Mouse (Mus musculus): ENCODE data around the gene Thegl.
"Not testable (repeated sequence)": the region's sequence is repeated elsewhere in the genome, so short reads cannot be mapped to it uniquely, and the experiment has no call there.

The Thegl gene

GRCm38 (mm10) chr5:77094510-77095491, 79.0 kb downstream of the Thegl start:
- DNase-seq (ENCODE audit: low spot score in 2 of 2): peak; percentile 60 to 78

GRCm38 (mm10) chr5:77096194-77096593, 80.4 kb downstream of the Thegl start:
- not testable (repeated sequence) for DNase-seq (ENCODE audit: low spot score in 2 of 2)

GRCm38 (mm10) chr5:77097686-77098085, 81.9 kb downstream of the Thegl start:
- no peak for DNase-seq (ENCODE audit: low spot score in 2 of 2)

GRCm38 (mm10) chr5:77098874-77099273, 83.1 kb downstream of the Thegl start:
- DNase-seq (ENCODE audit: low spot score in 2 of 2): no peak

GRCm38 (mm10) chr5:77099317-77099996, 83.6 kb downstream of the Thegl start:
- no peak for DNase-seq (ENCODE audit: low spot score in 2 of 2)

GRCm38 (mm10) chr5:77099997-77100380, 84.2 kb downstream of the Thegl start:
- DNase-seq (ENCODE audit: low spot score in 2 of 2): no peak

GRCm38 (mm10) chr5:77100691-77101090, 84.9 kb downstream of the Thegl start:
- no peak for DNase-seq (ENCODE audit: low spot score in 2 of 2)

GRCm38 (mm10) chr5:77102522-77103365, 86.9 kb downstream of the Thegl start:
- no peak for DNase-seq (ENCODE audit: low spot score in 2 of 2)

- DNase-seq (ENCODE audit: low spot score in 2 of 2): no peak
These were observed 91.5 kb downstream of the Thegl start for GRCm38 (mm10) chr5:77107146-77107822.

GRCm38 (mm10) chr5:77108806-77109205, 93.0 kb downstream of the Thegl start:
- no peak for DNase-seq (ENCODE audit: low spot score in 2 of 2)

- DNase-seq (ENCODE audit: low spot score in 2 of 2): no peak
These were observed 94.0 kb downstream of the Thegl start for GRCm38 (mm10) chr5:77109814-77110213.
